Mouse (Mus musculus) kidney, adult 2 months (tissue): Measurements from ENCODE around the gene Yaf2.

Source experiments
- CTCF ChIP-seq: fragments of 200-500 bp; conservative IDR thresholded peaks from 2 replicates; pipeline ENCODE4 v1.5.1; 2011; ENCODE audit warnings: low read depth, mild to moderate bottlenecking, control low read depth, low read length, moderate library complexity, mixed read lengths; ENCODE audit not compliant: insufficient read depth, insufficient read length
- POLR2A ChIP-seq: fragments of 200-500 bp; IDR thresholded peaks from one replicate; pipeline ENCODE4 v1.6.1; 2011; ENCODE audit warnings: low read depth, low read length, control low read depth

GRCm38 (mm10) chr15:93379177-93379576 is 42.4 kb upstream of the Yaf2 start:
- no peak for TF ChIP-seq POLR2A
- peak; percentile 50 for TF ChIP-seq CTCF
